Mouse (Mus musculus): ENCODE measurements around the gene Itga6. TPM values are rescaled to one million over a fixed set of nuclear protein-coding genes. Genes with fewer than 3 reads are reported as not detected.
A peak's percentile ranks its signal among the peaks of the same experiment; 100 is the strongest.

The Itga6 gene
- polyA plus RNA-seq, 1 experiment from 2014 or later: 27.7 TPM

DNA sequence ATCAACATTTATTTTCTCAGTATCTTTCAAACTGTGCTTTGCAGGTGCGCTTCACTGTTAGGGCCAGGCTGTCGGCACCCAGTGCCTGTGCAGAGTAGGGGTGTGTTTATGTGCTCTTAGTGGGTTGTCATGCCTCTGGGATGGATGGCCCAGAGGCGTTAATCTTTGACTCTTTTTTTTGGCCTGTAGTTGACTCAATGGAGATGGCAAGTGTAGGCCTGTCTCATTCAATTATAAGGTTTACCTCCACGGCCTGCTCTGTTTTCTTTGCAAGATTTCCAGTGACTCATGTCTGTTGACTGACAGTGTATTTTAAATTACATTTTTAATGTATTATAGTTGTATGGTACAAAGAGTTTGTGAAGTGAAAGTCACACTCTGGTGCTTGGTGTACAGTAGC, 56.7 kb downstream of the Itga6 start:
- no peaks in the 10 kb centered on the region for H3K4me1 ChIP-seq (ENCODE audit: control insufficient read depth, insufficient read depth, low read length)
- ATAC-seq (no peak), DNase-seq (ENCODE audit: low spot score) (no peak)
- WGBS: 86% methylated on average over 4 of the region's 4 CpGs
- no peak overlapping the region for H3K9ac ChIP-seq (ENCODE audit: low read length)
- H3K27me3 ChIP-seq (replicated peaks; ENCODE audit: control insufficient read depth, insufficient read depth, low read length): no peaks in the 10 kb centered on the region
- no peaks in the 10 kb centered on the region for H3K36me3 ChIP-seq (ENCODE audit: control insufficient read depth, insufficient read depth, low read length)
- H3K4me3 ChIP-seq (ENCODE audit: low read depth, low read length): no peak overlapping the region
- H3K27ac ChIP-seq (ENCODE audit: low read depth, low read length): no peak overlapping the region
- no peak overlapping the region for H3K4me2 ChIP-seq (ENCODE audit: low read length)
- H3K9me3 ChIP-seq (replicated peaks; ENCODE audit: control insufficient read depth, low read length): no peaks in the 10 kb centered on the region

DNA sequence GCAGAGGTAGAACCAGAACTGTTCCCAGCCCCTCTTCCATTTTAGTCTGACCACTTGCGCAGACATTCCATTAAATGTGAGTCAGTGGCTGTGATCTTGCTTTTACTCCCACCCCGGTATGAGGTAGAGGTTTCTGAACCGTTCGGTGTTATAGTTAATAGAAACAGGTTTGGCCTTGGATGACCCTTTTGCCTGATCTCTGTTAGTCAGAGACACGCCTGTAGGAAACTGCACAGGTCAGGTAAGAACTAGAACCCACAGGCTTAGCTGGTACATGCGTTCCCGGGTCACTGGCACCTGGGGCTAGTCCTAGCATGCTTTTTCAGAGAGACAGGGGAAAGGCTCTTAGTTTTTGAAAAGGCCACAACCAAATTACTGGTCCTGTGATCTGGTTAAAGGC, 59.7 kb downstream of the Itga6 start:
- H3K9me3 ChIP-seq (replicated peaks; ENCODE audit: control insufficient read depth, low read length): no peaks in the 10 kb centered on the region
- no peak overlapping the region for H3K4me3 ChIP-seq (ENCODE audit: low read depth, low read length)
- H3K27ac ChIP-seq (ENCODE audit: low read depth, low read length): no peak overlapping the region
- DNase-seq (ENCODE audit: low spot score): no peak
- H3K36me3 ChIP-seq (ENCODE audit: control insufficient read depth, insufficient read depth, low read length): no peaks in the 10 kb centered on the region
- no peak overlapping the region for H3K9ac ChIP-seq (ENCODE audit: low read length)
- H3K4me2 ChIP-seq (ENCODE audit: low read length): no peak overlapping the region
- ATAC-seq: no peak
- WGBS: 93% methylated on average over 7 of the region's 7 CpGs
- no peaks in the 10 kb centered on the region for H3K27me3 ChIP-seq (replicated peaks; ENCODE audit: control insufficient read depth, insufficient read depth, low read length)
- no peaks in the 10 kb centered on the region for H3K4me1 ChIP-seq (ENCODE audit: control insufficient read depth, insufficient read depth, low read length)

DNA sequence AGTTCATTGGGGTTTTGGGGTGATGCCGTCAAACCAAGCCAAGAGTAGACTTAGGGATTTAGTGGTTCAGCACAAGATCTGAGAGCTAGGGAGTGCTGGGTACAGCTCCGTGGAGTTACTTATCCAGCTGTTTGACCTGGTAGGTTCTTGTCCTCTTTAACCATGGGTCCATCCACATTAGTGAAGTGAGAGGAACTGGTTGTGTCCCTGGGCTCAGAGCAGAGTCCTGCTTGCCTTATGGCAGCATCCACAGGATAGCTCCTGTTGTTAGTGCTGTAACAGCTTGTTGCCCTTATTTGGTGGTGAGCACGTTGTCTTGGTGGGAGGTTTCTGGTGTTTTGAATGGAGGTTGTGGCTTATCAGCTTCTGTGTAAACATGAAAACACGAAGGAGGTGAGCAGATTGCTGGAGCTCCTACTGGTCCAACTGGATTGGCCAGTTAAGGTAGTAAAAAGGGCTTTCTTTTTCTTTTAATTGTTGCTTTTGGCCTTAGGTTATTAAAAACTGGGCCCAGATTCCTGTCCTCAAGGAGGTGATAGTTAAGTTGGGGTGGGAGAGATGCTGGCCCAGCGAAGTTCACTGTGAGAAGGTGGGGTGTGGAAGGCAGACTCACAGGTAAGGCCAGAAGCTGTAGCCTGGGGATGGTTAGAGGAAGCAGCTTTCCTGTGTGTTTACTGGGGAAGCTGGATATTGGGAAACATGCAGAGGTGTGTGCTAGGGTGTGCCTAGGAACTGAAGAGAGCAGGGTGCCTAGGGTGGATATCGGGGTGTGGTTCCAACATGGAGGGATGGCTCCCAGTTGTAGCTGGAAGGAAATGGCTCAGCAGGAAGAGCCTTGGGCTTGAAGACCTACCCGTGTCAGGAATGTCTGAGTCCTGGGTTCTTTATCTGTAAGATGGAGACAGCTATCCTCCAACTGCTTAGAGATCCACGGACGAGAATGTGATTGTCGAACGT, 60.5 kb downstream of the Itga6 start:
- H3K27me3 ChIP-seq (replicated peaks; ENCODE audit: control insufficient read depth, insufficient read depth, low read length): no peaks in the 10 kb centered on the region
- H3K27ac ChIP-seq (ENCODE audit: low read depth, low read length): no peak overlapping the region
- H3K4me2 ChIP-seq (ENCODE audit: low read length): no peak overlapping the region
- no peaks in the 10 kb centered on the region for H3K36me3 ChIP-seq (ENCODE audit: control insufficient read depth, insufficient read depth, low read length)
- 79% methylated on average over 11 of the region's 11 CpGs for WGBS
- no peaks in the 10 kb centered on the region for H3K9me3 ChIP-seq (replicated peaks; ENCODE audit: control insufficient read depth, low read length)
- no peak overlapping the region for H3K4me3 ChIP-seq (ENCODE audit: low read depth, low read length)
- ATAC-seq: no peak
- no peak overlapping the region for H3K9ac ChIP-seq (ENCODE audit: low read length)
- DNase-seq (ENCODE audit: low spot score): no peak
- H3K4me1 ChIP-seq (ENCODE audit: control insufficient read depth, insufficient read depth, low read length): no peaks in the 10 kb centered on the region

DNA sequence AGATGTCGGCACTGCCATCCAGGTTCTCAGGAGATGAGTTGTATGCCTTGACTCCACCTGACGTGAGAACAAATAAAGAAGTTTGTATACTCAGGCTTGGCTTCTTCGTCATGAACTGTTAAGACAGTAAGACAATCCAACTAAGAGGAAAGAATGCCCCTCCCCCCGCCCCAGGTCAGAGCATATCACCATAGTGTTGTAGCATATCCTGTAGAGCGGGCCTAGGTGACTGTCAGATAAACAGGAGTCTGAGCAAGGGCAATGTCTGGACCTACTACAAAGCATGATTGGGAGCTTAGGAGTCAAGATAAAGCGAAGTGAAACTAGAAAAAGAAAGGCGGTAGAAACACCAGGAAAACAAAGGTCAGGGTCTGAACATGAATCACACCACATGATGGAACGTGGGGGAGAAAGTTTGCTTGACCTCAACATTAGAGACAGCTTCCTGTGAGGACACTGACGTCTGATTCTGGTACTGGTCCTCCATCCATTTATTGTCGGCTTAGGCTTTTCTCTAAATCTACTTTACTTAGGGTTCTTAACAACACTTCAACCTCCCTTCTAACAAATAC, 64.0 kb downstream of the Itga6 start:
- Histone ChIP-seq H3K27ac (ENCODE audit: low read depth, low read length) (no peak overlapping the region), H3K4me3 (ENCODE audit: low read depth, low read length) (no peak overlapping the region), H3K4me1 (ENCODE audit: control insufficient read depth, insufficient read depth, low read length) (no peaks in the 10 kb centered on the region), H3K9ac (ENCODE audit: low read length) (no peak overlapping the region), H3K36me3 (ENCODE audit: control insufficient read depth, insufficient read depth, low read length) (no peaks in the 10 kb centered on the region), H3K9me3 (replicated peaks; ENCODE audit: control insufficient read depth, low read length) (no peaks in the 10 kb centered on the region), H3K4me2 (ENCODE audit: low read length) (no peak overlapping the region), H3K27me3 (replicated peaks; ENCODE audit: control insufficient read depth, insufficient read depth, low read length) (no peaks in the 10 kb centered on the region)
- 94% methylated on average over 10 of the region's 10 CpGs for WGBS
- DNase-seq (ENCODE audit: low spot score) (no peak), ATAC-seq (no peak)

DNA sequence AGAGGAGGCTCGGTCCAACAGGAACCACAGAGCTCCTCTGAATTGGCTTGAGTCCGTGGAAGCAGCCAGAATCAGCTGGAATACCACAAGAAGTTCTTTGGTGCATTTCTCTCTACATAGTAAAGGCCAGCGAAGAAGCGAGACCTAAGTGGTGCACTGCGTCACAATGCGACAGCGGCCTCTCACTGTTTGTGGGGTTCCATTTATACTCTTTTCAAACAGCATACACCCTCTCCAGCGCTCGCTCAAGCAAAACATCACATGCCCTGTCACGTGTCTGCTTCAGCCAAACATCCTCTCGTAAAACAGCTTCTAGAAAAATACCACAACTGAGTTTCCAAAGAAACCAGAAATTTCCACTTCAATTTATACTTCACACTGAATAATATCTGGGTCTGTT, 64.6 kb downstream of the Itga6 start:
- H3K9ac ChIP-seq (ENCODE audit: low read length): no peak overlapping the region
- no peak overlapping the region for H3K4me2 ChIP-seq (ENCODE audit: low read length)
- H3K9me3 ChIP-seq (replicated peaks; ENCODE audit: control insufficient read depth, low read length): no peaks in the 10 kb centered on the region
- no peak for DNase-seq (ENCODE audit: low spot score)
- no peaks in the 10 kb centered on the region for H3K36me3 ChIP-seq (ENCODE audit: control insufficient read depth, insufficient read depth, low read length)
- 93% methylated on average over 11 of the region's 11 CpGs for WGBS
- no peak overlapping the region for H3K27ac ChIP-seq (ENCODE audit: low read depth, low read length)
- no peaks in the 10 kb centered on the region for H3K27me3 ChIP-seq (replicated peaks; ENCODE audit: control insufficient read depth, insufficient read depth, low read length)
- ATAC-seq: no peak
- H3K4me1 ChIP-seq (ENCODE audit: control insufficient read depth, insufficient read depth, low read length): peaks cover 4% of the 10 kb centered on the region
- H3K4me3 ChIP-seq (ENCODE audit: low read depth, low read length): no peak overlapping the region

DNA sequence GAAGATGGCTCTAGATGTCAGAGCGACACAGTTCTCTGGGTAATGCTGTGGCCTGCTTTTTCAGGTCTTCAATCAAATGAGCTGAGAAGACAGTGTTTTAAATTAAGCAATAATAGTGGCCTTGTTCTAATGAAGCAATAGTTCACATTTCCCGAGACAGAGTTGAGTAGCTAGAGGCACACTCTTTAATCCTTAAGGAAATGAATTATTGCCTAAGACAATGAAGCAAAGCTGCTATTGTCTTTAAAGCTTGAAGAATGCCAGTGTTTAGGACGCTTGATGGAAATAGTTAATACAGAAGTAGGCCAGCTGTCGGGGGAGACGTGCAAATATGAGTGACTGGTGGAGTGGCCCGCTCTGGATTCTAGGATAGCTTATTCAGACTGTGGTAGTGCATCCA, 65.5 kb downstream of the Itga6 start:
- ATAC-seq: no peak

DNA sequence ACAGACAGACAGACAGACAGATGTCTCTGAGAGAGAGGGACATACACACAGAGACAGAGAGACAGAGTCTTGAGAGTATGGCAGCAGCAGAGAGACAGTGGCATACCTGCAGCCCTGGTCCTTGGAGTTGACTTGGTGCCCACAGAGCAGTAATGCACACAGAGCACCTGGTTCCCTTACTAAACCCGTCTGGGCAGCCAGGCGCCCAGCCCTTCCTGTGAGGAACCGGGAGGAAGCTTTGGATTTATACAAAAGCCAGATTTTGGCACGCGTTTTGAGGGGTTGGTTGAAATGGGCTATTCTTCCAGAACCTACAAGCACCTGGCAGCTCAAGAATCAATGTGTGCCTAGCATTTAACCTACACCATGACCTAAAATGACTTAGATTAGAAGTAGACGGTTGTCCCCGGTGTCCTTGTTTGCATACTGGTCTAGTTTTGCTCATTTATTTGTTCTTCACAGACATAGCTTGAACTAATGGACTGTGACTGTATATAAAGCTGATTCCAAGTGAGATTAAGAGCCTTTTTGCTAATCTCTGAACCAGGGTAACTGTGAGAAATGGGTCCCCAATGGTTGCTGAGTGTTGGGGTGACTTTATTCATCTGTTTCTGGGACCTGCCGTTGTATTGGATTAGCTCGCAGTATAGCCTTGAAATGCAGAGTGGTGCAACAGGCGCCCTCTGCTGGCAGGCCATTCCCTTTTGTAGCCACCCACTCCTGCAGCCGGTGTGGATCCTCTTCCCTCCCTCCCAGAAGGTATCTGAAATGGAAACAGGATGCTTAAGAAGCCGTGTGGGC, 67.0 kb downstream of the Itga6 start:
- H3K27me3 ChIP-seq (replicated peaks; ENCODE audit: control insufficient read depth, insufficient read depth, low read length): no peaks in the 10 kb centered on the region
- no peak overlapping the region for H3K9ac ChIP-seq (ENCODE audit: low read length)
- no peak overlapping the region for H3K27ac ChIP-seq (ENCODE audit: low read depth, low read length)
- ATAC-seq: peak; percentile 77
- WGBS: 39% methylated on average over 12 of the region's 12 CpGs
- no peaks in the 10 kb centered on the region for H3K9me3 ChIP-seq (replicated peaks; ENCODE audit: control insufficient read depth, low read length)
- H3K4me2 ChIP-seq (ENCODE audit: low read length): no peak overlapping the region
- H3K4me3 ChIP-seq (ENCODE audit: low read depth, low read length): no peak overlapping the region
- no peaks in the 10 kb centered on the region for H3K36me3 ChIP-seq (ENCODE audit: control insufficient read depth, insufficient read depth, low read length)
- peak; percentile 84 for DNase-seq (ENCODE audit: low spot score)
- peaks cover 14% of the 10 kb centered on the region for H3K4me1 ChIP-seq (ENCODE audit: control insufficient read depth, insufficient read depth, low read length)

More for the DNA sequence above, 65.5 kb downstream of the Itga6 start:
- H3K27ac ChIP-seq (ENCODE audit: low read depth, low read length): no peak overlapping the region
- no peaks in the 10 kb centered on the region for H3K27me3 ChIP-seq (replicated peaks; ENCODE audit: control insufficient read depth, insufficient read depth, low read length)
- no peaks in the 10 kb centered on the region for H3K9me3 ChIP-seq (replicated peaks; ENCODE audit: control insufficient read depth, low read length)
- H3K9ac ChIP-seq (ENCODE audit: low read length): no peak overlapping the region
- no peak for DNase-seq (ENCODE audit: low spot score)
- H3K4me1 ChIP-seq (ENCODE audit: control insufficient read depth, insufficient read depth, low read length): peaks cover 9% of the 10 kb centered on the region
- WGBS: 39% methylated on average over 6 of the region's 6 CpGs
- H3K4me3 ChIP-seq (ENCODE audit: low read depth, low read length): no peak overlapping the region
- H3K4me2 ChIP-seq (ENCODE audit: low read length): no peak overlapping the region
- H3K36me3 ChIP-seq (ENCODE audit: control insufficient read depth, insufficient read depth, low read length): no peaks in the 10 kb centered on the region

DNA sequence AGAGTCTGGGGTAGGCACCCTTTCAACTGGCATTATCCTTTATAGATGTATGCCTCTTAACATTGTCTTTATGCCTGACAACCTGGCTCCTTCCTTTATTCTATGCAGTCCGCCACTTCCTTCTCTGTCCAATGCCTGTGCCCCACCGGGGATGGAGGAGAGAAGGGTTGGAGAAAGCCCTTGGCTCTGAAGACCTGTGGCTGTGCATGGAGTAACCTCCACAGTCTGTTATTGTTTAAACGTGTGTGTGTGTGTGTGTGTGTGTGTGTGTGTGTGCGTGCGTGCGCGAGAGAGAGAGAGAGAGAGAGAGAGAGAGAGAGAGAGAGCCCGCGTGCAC, 67.6 kb downstream of the Itga6 start:
- Histone ChIP-seq H3K9ac (ENCODE audit: low read length) (no peak overlapping the region), H3K27me3 (replicated peaks; ENCODE audit: control insufficient read depth, insufficient read depth, low read length) (no peaks in the 10 kb centered on the region), H3K9me3 (replicated peaks; ENCODE audit: control insufficient read depth, low read length) (no peaks in the 10 kb centered on the region), H3K4me3 (ENCODE audit: low read depth, low read length) (no peak overlapping the region), H3K4me1 (ENCODE audit: control insufficient read depth, insufficient read depth, low read length) (peaks cover 14% of the 10 kb centered on the region), H3K27ac (ENCODE audit: low read depth, low read length) (no peak overlapping the region), H3K36me3 (ENCODE audit: control insufficient read depth, insufficient read depth, low read length) (no peaks in the 10 kb centered on the region), H3K4me2 (ENCODE audit: low read length) (no peak overlapping the region)
- ATAC-seq (peak; percentile 42; the same call in 1 of the 2 replicates), DNase-seq (ENCODE audit: low spot score) (peak; percentile 14)
- 60% methylated on average over 3 of the region's 9 CpGs for WGBS
